Comparison of ENCODE assay signal across 11 mouse cellular contexts in the genomic region with DNA sequence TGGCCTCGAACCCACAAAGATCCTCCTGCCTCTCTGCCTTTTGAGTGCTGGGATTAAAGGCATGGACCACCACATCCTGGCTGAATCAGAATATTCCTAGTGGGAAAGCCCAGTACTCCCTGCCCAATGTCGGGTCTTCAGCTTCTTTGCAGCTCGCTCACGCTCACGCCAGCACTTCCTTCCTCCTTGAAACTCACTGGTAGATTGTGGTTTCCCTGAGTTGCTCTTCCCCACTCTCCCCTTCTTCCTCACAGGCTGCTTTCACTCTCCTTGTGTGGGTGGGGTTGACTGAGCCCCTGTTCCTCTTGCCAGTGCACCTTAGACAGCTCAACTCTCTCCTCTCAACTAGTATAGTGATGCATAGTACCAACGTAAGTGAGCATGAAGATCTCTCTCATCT. TPM values are rescaled to one million over a fixed set of nuclear protein-coding genes. Genes with fewer than 3 reads are reported as not detected.
DNase-seq lines count a peak whose midpoint lies in the region; ATAC-seq and TF ChIP-seq lines count a peak whose summit lies in the region.
"Had no signal": no experiment of that assay in that cellular context is flagged by ENCODE, and none has a peak within 500 bp of the region (broad histone marks: within the 10 kb centered on the region; RNA-seq: fewer than 3 reads in every experiment).

No protein-coding gene starts in this region.

- no peak for TF ChIP-seq POLR2A in lung, adult 2 months (IDR thresholded peaks at IDR 0.05; ENCODE audit: borderline replicate concordance, extremely low read depth, low read depth, low read length)
- no peak for TF ChIP-seq POLR2A in cerebellum, adult 2 months (IDR thresholded peaks at IDR 0.05; ENCODE audit: borderline replicate concordance, insufficient read depth, low read length)

- H3K27ac ChIP-seq in cerebellum, adult 2 months (ENCODE audit: insufficient read depth, low read length), result no peak overlapping the region
- no peak overlapping the region for H3K27ac ChIP-seq in left cerebral cortex, adult 2 months
- H3K27ac ChIP-seq: embryonic facial prominence, embryonic 10.5 days; hindbrain, embryonic 14.5 days; neural tube, embryonic 13.5 days; stomach, embryonic 15.5 days had no signal

- intact Hi-C loops in left cerebral cortex, adult 2 months (cut with DNase I), result no loop called here

- DNase-seq in lung, postnatal 36 days, result peak; percentile 39
- DNase-seq in lung, adult 2 months, result no peak
- peak; percentile 55 for DNase-seq in thymus, postnatal 4 days
- DNase-seq in cerebellum, adult 2 months, result no peak
- DNase-seq in left cerebral cortex, adult 2 months (ENCODE audit: extremely low spot score in 1 of 2, low spot score in 2 of 2), result no peak

- H3K4me1 ChIP-seq in lung, adult 2 months (ENCODE audit: control insufficient read depth, insufficient read depth, low read length), result no peaks in the 10 kb centered on the region
- H3K4me1 ChIP-seq in megakaryocyte, embryonic 14.5 days, result peaks cover 77% of the 10 kb centered on the region
- H3K4me1 ChIP-seq in cerebellum, adult 2 months (ENCODE audit: control insufficient read depth, insufficient read depth, low read length), result no peaks in the 10 kb centered on the region
- H3K4me1 ChIP-seq: neural tube, embryonic 13.5 days; stomach, embryonic 15.5 days had no signal

- no peaks in the 10 kb centered on the region for H3K27me3 ChIP-seq in megakaryocyte, embryonic 14.5 days (replicated peaks)
- H3K27me3 ChIP-seq in cerebellum, adult 2 months (ENCODE audit: control insufficient read depth, insufficient read depth, low read length), result no peaks in the 10 kb centered on the region
- H3K27me3 ChIP-seq: neural tube, embryonic 13.5 days; stomach, embryonic 15.5 days had no signal

- ATAC-seq in granulocyte monocyte progenitor cell, adult 5-6 weeks (replicated peaks; ENCODE audit: poor library complexity, severe bottlenecking), result peak; percentile 94

- TF ChIP-seq CTCF in lung, adult 2 months (IDR thresholded peaks at IDR 0.05; ENCODE audit: insufficient read depth, low read length), result no peak
- no peak for TF ChIP-seq CTCF in cerebellum, adult 2 months (IDR thresholded peaks at IDR 0.05; ENCODE audit: borderline replicate concordance, insufficient read depth, low read depth, low read length)
- TF ChIP-seq CTCF in left cerebral cortex, adult 2 months (IDR thresholded peaks at IDR 0.05), result no peak

- H3K36me3 ChIP-seq in megakaryocyte, embryonic 14.5 days (replicated peaks; ENCODE audit: low read length), result no peaks in the 10 kb centered on the region
- H3K36me3 ChIP-seq: embryonic facial prominence, embryonic 10.5 days; neural tube, embryonic 13.5 days; stomach, embryonic 15.5 days had no signal

- no peak overlapping the region for H3K4me3 ChIP-seq in lung, adult 2 months (replicated peaks; ENCODE audit: extremely low read depth, low read depth, low read length)
- peak overlapping the region; percentile 78 for H3K4me3 ChIP-seq in megakaryocyte, embryonic 14.5 days (replicated peaks)
- H3K4me3 ChIP-seq in cerebellum, adult 2 months (replicated peaks; ENCODE audit: insufficient read depth, low read depth, low read length), result no peak overlapping the region
- no peak overlapping the region for H3K4me3 ChIP-seq in left cerebral cortex, adult 2 months
- H3K4me3 ChIP-seq: embryonic facial prominence, embryonic 10.5 days; neural tube, embryonic 13.5 days; stomach, embryonic 15.5 days had no signal

- WGBS in lung, adult 2 months, result 53% methylated on average over 6 of the region's 6 CpGs
- WGBS in cerebellum, adult 2 months, result 80% methylated on average over 6 of the region's 6 CpGs

- peaks cover 2% of the 10 kb centered on the region; the same call in 1 of the 2 replicates for H3K9me3 ChIP-seq in megakaryocyte, embryonic 14.5 days
- H3K9me3 ChIP-seq: embryonic facial prominence, embryonic 10.5 days; neural tube, embryonic 13.5 days; stomach, embryonic 15.5 days had no signal

RNA-seq across cellular contexts. Expression of gene Hemgn, which starts 1.8 kb away (rescaled TPM):
- polyA plus RNA-seq in lung, adult 2 months (2012; rRNA removed), result not detected in 2 replicates
- total RNA-seq in granulocyte monocyte progenitor cell, adult 5-6 weeks (2014; fragmentation: Nextera tagmentation), result 0.45 and 1.2 TPM in 2 replicates
- total RNA-seq in granulocyte monocyte progenitor cell, adult 5-6 weeks (2017), result 2.2 and 3.0 TPM in 2 replicates
- polyA plus RNA-seq in megakaryocyte, embryonic 14.5 days (2012; ENCODE audit: insufficient read depth, low replicate concordance), result 5.5 and 13.1 TPM in 2 replicates
- polyA plus RNA-seq in cerebellum, adult 2 months (2012; rRNA removed), result 0.14 and 0.16 TPM in 2 replicates
- total RNA-seq in left cerebral cortex, adult 2 months (2021), result not detected

RNA-seq across cellular contexts. Expression of gene Trmo, which starts 22.3 kb away (rescaled TPM):
- 4.3 and 5.5 TPM in 2 replicates for polyA plus RNA-seq in lung, adult 2 months (2012; rRNA removed)
- 11.1 and 13.3 TPM in 2 replicates for total RNA-seq in granulocyte monocyte progenitor cell, adult 5-6 weeks (2014; fragmentation: Nextera tagmentation)
- total RNA-seq in granulocyte monocyte progenitor cell, adult 5-6 weeks (2017), result 11.8 and 12.7 TPM in 2 replicates
- 1.5 and 3.7 TPM in 2 replicates for polyA plus RNA-seq in megakaryocyte, embryonic 14.5 days (2012; ENCODE audit: insufficient read depth, low replicate concordance)
- 7.7 and 8.1 TPM in 2 replicates for polyA plus RNA-seq in cerebellum, adult 2 months (2012; rRNA removed)
- 1 to 10 TPM; 3.6 to 4.6 TPM for total RNA-seq in left cerebral cortex, adult 2 months (2021)

RNA-seq across cellular contexts. Expression of gene Anp32b, which starts 39.2 kb away (rescaled TPM):
- polyA plus RNA-seq in lung, adult 2 months (2012; rRNA removed), result 14.4 and 19.2 TPM in 2 replicates
- total RNA-seq in granulocyte monocyte progenitor cell, adult 5-6 weeks (2014; fragmentation: Nextera tagmentation), result 672 and 724 TPM in 2 replicates
- total RNA-seq in granulocyte monocyte progenitor cell, adult 5-6 weeks (2017), result 142 and 159 TPM in 2 replicates
- 638 and 1,212 TPM in 2 replicates for polyA plus RNA-seq in megakaryocyte, embryonic 14.5 days (2012; ENCODE audit: insufficient read depth, low replicate concordance)
- 44.9 and 51.8 TPM in 2 replicates for polyA plus RNA-seq in cerebellum, adult 2 months (2012; rRNA removed)
- 10 to 100 TPM; 44.9 to 46.4 TPM for total RNA-seq in left cerebral cortex, adult 2 months (2021)

Comparison
In these comparisons a context has a peak if more than half of its experiments do, and no peak if none do; other contexts are left out.
1. DNase-seq: peak in lung, postnatal 36 days (single experiment) and thymus, postnatal 4 days (single experiment); none in lung, adult 2 months (single experiment), cerebellum, adult 2 months (0 of 2) and left cerebral cortex, adult 2 months (0 of 2).
2. RNA of gene Anp32b, which starts 39.2 kb away (polyA plus RNA-seq): 638 to 1,212 TPM in megakaryocyte, embryonic 14.5 days; 44.9 to 51.8 TPM in cerebellum, adult 2 months and 14.4 to 19.2 TPM in lung, adult 2 months; every median in the first group is over 10 times any median in the second.